Mouse (Mus musculus) midbrain, embryonic 14.5 days (tissue): ENCODE measurements around the gene Rpl11. TPM values are rescaled to one million over a fixed set of nuclear protein-coding genes. Genes with fewer than 3 reads are reported as not detected.

ENCODE experiments used
- ATAC-seq: fragments of 200-750 bp; cut with Nextera tagmentation; 2 replicates; pipeline ENCODE4 v1.8.0; 2017; ENCODE audit warnings: moderate number of reproducible peaks, moderate library complexity; ENCODE audit not compliant: low FRiP score, low TSS enrichment
- DNase-seq: peaks from one replicate; pipeline ENCODE4 v3.0.0-alpha.2; 2015
- H3K27ac ChIP-seq: fragments of 300-500 bp; sonication (generic); replicated peaks from 2 replicates; pipeline ENCODE4 v1.5.1; 2014; ENCODE audit warnings: mild to moderate bottlenecking, low read depth, low read length, moderate library complexity
- H3K27me3 ChIP-seq: fragments of 300-500 bp; sonication (generic); 2 replicates; pipeline ENCODE4 v1.6.1; 2014; ENCODE audit warnings: low read length, control low read depth, mixed read lengths; ENCODE audit not compliant: control insufficient read depth, insufficient read depth
- H3K36me3 ChIP-seq: fragments of 300-500 bp; sonication (generic); 2 replicates; pipeline ENCODE4 v1.6.1; 2014; ENCODE audit warnings: low read length, control low read depth; ENCODE audit not compliant: control insufficient read depth, insufficient read depth
- H3K4me1 ChIP-seq: fragments of 300-500 bp; sonication (generic); 2 replicates; pipeline ENCODE4 v1.6.1; 2014; ENCODE audit warnings: mild to moderate bottlenecking, antibody characterized with exemption, low read length, control low read depth; ENCODE audit not compliant: control insufficient read depth, insufficient read depth
- H3K4me2 ChIP-seq: fragments of 300-500 bp; sonication (generic); 2 replicates; pipeline ENCODE4 v1.6.1; 2014; ENCODE audit warnings: mild to moderate bottlenecking, low read length, moderate library complexity
- H3K4me3 ChIP-seq: fragments of 300-500 bp; sonication (generic); replicated peaks from 2 replicates; pipeline ENCODE4 v1.5.1; 2014; ENCODE audit warnings: low read depth, low read length
- H3K9ac ChIP-seq: fragments of 300-500 bp; sonication (generic); replicated peaks from 2 replicates; pipeline ENCODE4 v1.6.1; 2014; ENCODE audit warnings: mild to moderate bottlenecking, low read length, moderate library complexity
- H3K9me3 ChIP-seq: fragments of 300-500 bp; sonication (generic); 2 replicates; pipeline ENCODE4 v1.6.1; 2016; ENCODE audit warnings: low read length, control low read depth, mixed read lengths; ENCODE audit not compliant: control insufficient read depth
- WGBS: fragments of 180-500 bp; shearing (Covaris S2); extraction: QIAGEN DNeasy Blood & Tissue Kit; methylation state at CpG from one replicate; pipeline ENCODE4 v1.1.7; 2014; 5-methylcytosine and 5-hydroxymethylcytosine counted together
- polyA plus RNA-seq: library from polyadenylated mRNA; unstranded; fragments of >200 nt; fragmentation: Nextera tagmentation; extraction: Ambion mirVana; gene quantifications from 2 replicates; pipeline ENCODE4 v1.2.1, GENCODE M21; 2014

Gene Rpl11
- polyA plus RNA-seq, 1 experiment from 2014 or later, result 312 TPM

- Histone ChIP-seq H3K4me3 (no peak overlapping the region), H3K4me2 (no peak overlapping the region), H3K27me3 (no peaks in the 10 kb centered on the region), H3K4me1 (peaks cover 5% of the 10 kb centered on the region), H3K9me3 (no peaks in the 10 kb centered on the region), H3K36me3 (no peaks in the 10 kb centered on the region), H3K27ac (no peak overlapping the region), H3K9ac (no peak overlapping the region)
- WGBS, result 89% methylated on average over 1 of the region's 1 CpGs
- DNase-seq, result no peak
- no peak for ATAC-seq
Measured at GRCm38 (mm10) chr4:136025350-136025749, 27.9 kb downstream of the Rpl11 start.

GRCm38 (mm10) chr4:136022924-136023323, 30.3 kb downstream of the Rpl11 start:
- Histone ChIP-seq H3K27ac (no peak overlapping the region), H3K9ac (no peak overlapping the region), H3K9me3 (no peaks in the 10 kb centered on the region), H3K27me3 (no peaks in the 10 kb centered on the region), H3K36me3 (no peaks in the 10 kb centered on the region), H3K4me1 (peaks cover 14% of the 10 kb centered on the region), H3K4me3 (no peak overlapping the region), H3K4me2 (no peak overlapping the region)
- ATAC-seq, result no peak
- 94% methylated on average over 9 of the region's 9 CpGs for WGBS
- no peak for DNase-seq

- peak within 1 kb of the TSS; percentile 81 for H3K27ac ChIP-seq
- peak; percentile 97 for DNase-seq
- peak within 1 kb of the TSS; percentile 90 for H3K4me3 ChIP-seq
- peaks cover 14% of the 10 kb centered on the region for H3K4me1 ChIP-seq
- H3K4me2 ChIP-seq, result peak within 1 kb of the TSS; percentile 97
- peak; percentile 98 for ATAC-seq
- no peaks in the 10 kb centered on the region for H3K9me3 ChIP-seq
- under 1% methylated on average over 48 of the region's 48 CpGs for WGBS
- peak within 1 kb of the TSS; percentile 97 for H3K9ac ChIP-seq
- no peaks in the 10 kb centered on the region for H3K36me3 ChIP-seq
- H3K27me3 ChIP-seq, result no peaks in the 10 kb centered on the region
Measured at GRCm38 (mm10) chr4:136021549-136022047, 31.6 kb downstream of the Rpl11 start, which contains the start of gene Eloa. Gene Eloa, minus strand, starts transcription at chr4:136021763.

GRCm38 (mm10) chr4:136020743-136021548, 32.3 kb downstream of the Rpl11 start:
- DNase-seq (peak; percentile 22), ATAC-seq (peak; percentile 74)
- Histone ChIP-seq H3K27me3 (no peaks in the 10 kb centered on the region), H3K4me2 (peak overlapping the region; percentile 97), H3K4me3 (peak overlapping the region; percentile 90), H3K4me1 (peaks cover 14% of the 10 kb centered on the region), H3K27ac (peak overlapping the region; percentile 81), H3K9ac (peak overlapping the region; percentile 97), H3K9me3 (no peaks in the 10 kb centered on the region), H3K36me3 (no peaks in the 10 kb centered on the region)
- WGBS, result 1% methylated on average over 62 of the region's 62 CpGs

- no peak overlapping the region for H3K27ac ChIP-seq
- no peak overlapping the region for H3K9ac ChIP-seq
- no peaks in the 10 kb centered on the region for H3K27me3 ChIP-seq
- 86% methylated on average over 3 of the region's 3 CpGs for WGBS
- H3K36me3 ChIP-seq, result peaks cover 27% of the 10 kb centered on the region
- H3K4me3 ChIP-seq, result no peak overlapping the region
- no peak for ATAC-seq
- H3K9me3 ChIP-seq, result no peaks in the 10 kb centered on the region
- no peak for DNase-seq
- H3K4me2 ChIP-seq, result no peak overlapping the region
- peaks cover 14% of the 10 kb centered on the region for H3K4me1 ChIP-seq
Measured at GRCm38 (mm10) chr4:136016059-136016602, 37.1 kb downstream of the Rpl11 start.

GRCm38 (mm10) chr4:136010586-136010985, 42.6 kb downstream of the Rpl11 start:
- no peaks in the 10 kb centered on the region for H3K27me3 ChIP-seq
- no peak overlapping the region for H3K4me3 ChIP-seq
- no peak overlapping the region for H3K27ac ChIP-seq
- 89% methylated on average over 4 of the region's 4 CpGs for WGBS
- H3K4me2 ChIP-seq, result no peak overlapping the region
- H3K4me1 ChIP-seq, result no peaks in the 10 kb centered on the region
- no peaks in the 10 kb centered on the region for H3K9me3 ChIP-seq
- no peak overlapping the region for H3K9ac ChIP-seq
- DNase-seq (no peak), ATAC-seq (no peak)
- H3K36me3 ChIP-seq, result peaks cover 77% of the 10 kb centered on the region

- no peak overlapping the region for H3K4me2 ChIP-seq
- WGBS, result 96% methylated on average over 8 of the region's 8 CpGs
- H3K4me3 ChIP-seq, result no peak overlapping the region
- peaks cover 90% of the 10 kb centered on the region for H3K36me3 ChIP-seq
- no peaks in the 10 kb centered on the region for H3K27me3 ChIP-seq
- DNase-seq (no peak), ATAC-seq (no peak)
- H3K9ac ChIP-seq, result no peak overlapping the region
- no peaks in the 10 kb centered on the region for H3K9me3 ChIP-seq
- no peak overlapping the region for H3K27ac ChIP-seq
- no peaks in the 10 kb centered on the region for H3K4me1 ChIP-seq
Measured at GRCm38 (mm10) chr4:136008782-136009447, 44.3 kb downstream of the Rpl11 start.

- Histone ChIP-seq H3K9me3 (no peaks in the 10 kb centered on the region), H3K4me3 (no peak overlapping the region), H3K27ac (no peak overlapping the region), H3K27me3 (no peaks in the 10 kb centered on the region), H3K4me2 (no peak overlapping the region), H3K4me1 (no peaks in the 10 kb centered on the region), H3K9ac (no peak overlapping the region), H3K36me3 (peaks cover 91% of the 10 kb centered on the region)
- no peak for DNase-seq
- 94% methylated on average over 3 of the region's 3 CpGs for WGBS
- no peak for ATAC-seq
Measured at GRCm38 (mm10) chr4:136006821-136007220, 46.4 kb downstream of the Rpl11 start.
